Mouse (Mus musculus): Measurements from ENCODE around the gene Olfr544.

- TF ChIP-seq POLR2A (IDR thresholded peaks at IDR 0.05; ENCODE audit: insufficient read length, low read depth) (no peak), TCF3 (IDR thresholded peaks at IDR 0.05; ENCODE audit: insufficient read length, low read depth) (no peak), E2F4 (IDR thresholded peaks at IDR 0.05; ENCODE audit: insufficient read depth) (no peak), TCF12 (IDR thresholded peaks at IDR 0.05; ENCODE audit: insufficient read depth, poor library complexity, severe bottlenecking) (no peak), POLR2AphosphoS2 (IDR thresholded peaks at IDR 0.05; ENCODE audit: insufficient read length, low read depth) (no peak), MYOG (IDR thresholded peaks at IDR 0.05; ENCODE audit: control insufficient read depth in 1 of 3, insufficient read depth in 1 of 3, insufficient read length in 2 of 3, low read depth in 2 of 3) (no peak), CEBPB (IDR thresholded peaks at IDR 0.05; ENCODE audit: insufficient read depth, poor library complexity, severe bottlenecking) (no peak), MYOD1 (IDR thresholded peaks at IDR 0.05; ENCODE audit: control insufficient read depth in 1 of 3, insufficient read length in 2 of 3, low read depth in 2 of 3) (no peak)
Measured at GRCm38 (mm10) chr7:102508066-102508465, 20.0 kb upstream of the Olfr544 start.
